Mouse (Mus musculus): ENCODE results near the gene Arhgap45.

DNA sequence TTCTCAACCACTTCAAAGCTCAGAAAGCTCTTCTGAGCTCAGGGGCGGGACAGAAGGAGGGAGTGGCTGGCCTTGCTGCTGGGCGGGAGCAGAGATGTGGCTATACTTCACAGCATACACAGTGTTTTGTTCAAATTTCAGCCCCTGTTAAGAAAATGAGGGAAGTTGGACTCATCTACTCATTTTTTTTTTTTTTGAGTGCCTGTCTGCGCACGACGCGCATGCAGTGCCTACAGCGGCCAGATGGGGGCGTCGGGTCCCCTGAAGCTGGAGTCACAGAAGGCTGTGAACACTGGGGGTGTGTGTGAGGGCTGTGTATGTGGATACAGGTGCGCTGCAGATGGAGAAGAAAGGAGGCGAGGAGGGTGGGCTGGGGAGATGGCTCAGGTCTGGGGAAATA, 29.5 kb upstream of the Arhgap45 start:
- TF ChIP-seq EP300 (IDR thresholded peaks at IDR 0.05; ENCODE audit: insufficient read depth, low read depth, low read length) (0 out of 2 replicates have a peak, but pooled peaks have one; percentile 20), CTCF (IDR thresholded peaks at IDR 0.05) (peak; percentile 98), POLR2A (IDR thresholded peaks at IDR 0.05; ENCODE audit: insufficient read depth, low read depth, low read length) (0 out of 2 replicates have a peak, but pooled peaks have one; percentile 13)

All from heart, adult 2 months (tissue).